Mouse (Mus musculus): ENCODE measurements around the gene Clec16a.

- no peak for TF ChIP-seq CTCF (conservative IDR thresholded peaks at IDR 0.05; ENCODE audit: insufficient read depth, insufficient read length, low read depth, low read length)
- TF ChIP-seq POLR2A (IDR thresholded peaks at IDR 0.05; ENCODE audit: low read depth, low read length) = no peak
Observed at GRCm38 (mm10) chr16:10644731-10645130, 99.6 kb downstream of the Clec16a start.

Measured in kidney, adult 2 months (tissue).